Mouse (Mus musculus) urinary bladder, postnatal 36 days (tissue): ENCODE results near the gene Prkcq.

Experiments used
- DNase-seq, 2 experiments: peaks; one replicate each; pipeline ENCODE4 v3.0.0; 2022; ENCODE audit warnings: low spot score in 2 of 2, mixed read lengths in 1 of 2

Prkcq gene

GRCm38 (mm10) chr2:11186586-11186985, 14.7 kb downstream of the Prkcq start:
- DNase-seq, result no peak

DNA sequence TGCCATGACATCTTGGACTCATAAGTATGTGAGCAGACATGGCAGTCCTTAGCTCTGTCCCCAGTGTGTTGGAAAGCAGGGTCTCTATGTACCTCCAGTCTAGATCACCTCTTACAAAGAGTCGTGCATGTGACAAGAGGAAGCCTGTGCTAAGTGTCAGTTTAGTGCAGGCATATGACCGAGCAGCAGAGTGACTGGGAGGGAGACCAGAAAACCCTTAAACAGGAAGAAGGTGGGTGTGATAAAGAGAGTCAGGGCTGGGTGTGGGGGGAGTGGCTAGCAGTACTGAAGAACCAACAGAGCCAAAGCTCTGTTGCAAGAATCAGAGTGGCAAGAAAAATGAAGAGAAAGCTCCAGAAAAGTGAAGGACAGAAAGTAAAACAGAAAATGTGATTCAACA, 15.3 kb downstream of the Prkcq start:
- no peak for DNase-seq

- DNase-seq, result no peak
Observed at GRCm38 (mm10) chr2:11188279-11188678, 16.4 kb downstream of the Prkcq start.

DNA sequence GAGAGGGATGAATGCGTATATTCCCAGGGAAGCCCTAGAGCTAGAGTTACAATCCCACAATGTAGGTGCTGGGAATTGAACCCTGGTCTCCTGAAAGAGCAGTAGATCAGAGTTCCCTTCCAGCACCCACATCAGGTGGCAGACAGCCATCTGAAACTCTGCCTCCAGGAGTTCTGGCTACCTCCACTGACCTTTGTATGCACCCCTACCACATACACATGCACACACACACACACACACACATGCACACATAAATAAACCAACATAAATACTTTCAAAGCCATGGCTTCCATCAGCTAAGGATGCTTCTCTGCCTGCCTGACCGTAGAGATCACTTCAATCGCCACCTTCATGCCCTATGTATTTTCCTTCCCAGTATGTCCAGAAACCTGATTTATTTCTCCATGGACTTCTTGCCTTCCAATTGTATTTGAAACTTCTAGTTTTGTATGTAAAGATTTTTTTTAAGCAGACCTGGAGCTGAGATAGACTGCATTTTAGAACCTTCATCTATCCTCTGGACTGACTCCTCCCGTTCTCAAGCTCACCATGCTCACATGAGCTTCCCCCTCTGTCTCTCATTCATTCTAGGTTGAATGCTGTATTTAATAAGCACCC, 17.4 kb downstream of the Prkcq start:
- DNase-seq, result no peak

- no peak for DNase-seq
Observed at GRCm38 (mm10) chr2:11192281-11193098, 20.6 kb downstream of the Prkcq start.

GRCm38 (mm10) chr2:11193099-11193618, 21.3 kb downstream of the Prkcq start:
- no peak for DNase-seq

DNA sequence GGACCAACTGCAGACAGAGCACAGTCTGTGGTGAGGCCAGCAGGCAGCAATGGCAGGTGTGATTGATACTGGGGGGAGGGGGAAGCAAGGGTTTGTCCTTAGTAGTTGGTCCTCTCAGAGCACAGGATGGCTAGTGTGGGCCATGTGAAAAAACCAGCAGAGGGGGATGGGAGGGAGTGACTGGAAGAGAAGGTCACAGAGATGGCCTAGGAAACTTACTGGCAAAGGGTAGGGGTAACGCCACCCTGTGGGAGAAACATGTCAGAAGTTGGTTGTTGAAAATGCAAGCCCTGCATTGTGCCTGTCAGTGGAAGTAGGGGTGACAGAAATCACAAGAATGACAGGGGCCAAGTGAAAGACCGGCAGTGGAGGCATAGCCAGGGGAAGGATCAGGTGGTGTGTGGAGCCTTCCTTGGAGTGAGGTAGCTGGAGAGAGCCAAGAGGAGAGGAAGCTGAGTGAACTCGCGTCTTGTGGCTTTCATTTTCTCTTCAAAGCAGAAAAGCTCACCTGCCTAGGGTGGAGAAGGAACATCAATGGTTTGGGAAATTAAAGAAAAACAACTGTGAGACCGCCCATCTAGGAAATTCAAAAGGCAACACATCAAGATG, 22.9 kb downstream of the Prkcq start:
- DNase-seq, result no peak

DNA sequence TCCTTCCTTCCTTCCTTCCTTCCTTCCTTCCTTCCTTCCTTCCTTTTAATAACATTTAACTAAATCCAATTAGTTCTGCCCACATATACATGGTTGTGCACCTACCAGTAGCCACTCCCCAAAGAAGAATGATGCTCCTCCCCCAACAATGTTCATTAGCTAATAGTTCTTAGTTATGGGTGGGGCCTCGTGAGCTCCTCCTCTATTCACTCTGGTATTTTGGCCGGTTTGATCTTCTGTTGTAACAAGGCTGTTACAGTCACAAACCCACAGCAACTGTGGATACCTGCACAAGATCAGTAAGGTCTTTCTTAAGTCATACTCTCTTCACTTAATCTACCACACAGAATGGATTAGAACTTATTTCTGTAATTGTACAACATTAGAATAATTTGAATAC, 24.2 kb downstream of the Prkcq start:
- no peak for DNase-seq

- DNase-seq, result no peak
Observed at GRCm38 (mm10) chr2:11196952-11197559, 25.1 kb downstream of the Prkcq start.

- DNase-seq, result no peak
Observed at GRCm38 (mm10) chr2:11199624-11200023, 27.7 kb downstream of the Prkcq start.

DNA sequence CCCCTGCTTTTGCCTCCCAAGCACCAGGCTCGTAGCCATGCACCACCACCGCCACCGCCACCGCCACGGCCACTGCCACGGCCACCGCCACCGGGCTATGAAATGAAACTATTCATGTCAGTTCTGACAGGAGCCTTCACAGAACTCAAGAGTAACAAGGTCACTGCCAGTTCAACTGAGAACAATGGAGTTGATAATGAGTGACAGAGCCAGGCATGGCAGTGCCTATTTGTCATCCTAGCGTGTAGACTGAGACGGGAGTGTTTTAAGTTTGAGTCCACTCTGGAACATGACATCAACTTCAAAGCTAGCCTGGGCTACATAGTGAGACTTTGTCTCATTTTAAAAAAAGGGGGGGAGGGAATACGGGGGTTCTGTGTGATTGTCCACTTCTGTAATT, 30.9 kb downstream of the Prkcq start:
- DNase-seq, result no peak

GRCm38 (mm10) chr2:11203261-11203660, 31.4 kb downstream of the Prkcq start:
- no peak for DNase-seq

DNA sequence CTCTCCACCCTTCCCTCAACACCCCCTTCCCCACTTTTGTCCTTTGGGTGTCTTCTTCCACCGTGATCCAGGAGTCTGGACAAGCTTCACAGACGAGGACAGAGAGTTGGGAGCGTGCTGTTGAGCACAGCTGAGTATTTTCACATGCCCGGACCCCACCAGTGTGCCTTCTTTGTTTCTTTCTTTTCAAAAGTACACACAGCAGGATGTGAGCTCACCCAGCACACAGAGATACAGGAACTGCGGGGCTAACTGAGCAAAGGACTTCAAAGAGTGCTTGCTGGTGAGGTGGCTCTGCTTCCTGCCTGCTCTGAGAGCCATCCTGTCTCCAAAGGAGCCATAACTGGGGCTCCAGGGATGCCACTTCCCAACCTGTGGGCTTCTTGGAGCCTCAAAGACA, 32.3 kb downstream of the Prkcq start:
- no peak for DNase-seq

DNA sequence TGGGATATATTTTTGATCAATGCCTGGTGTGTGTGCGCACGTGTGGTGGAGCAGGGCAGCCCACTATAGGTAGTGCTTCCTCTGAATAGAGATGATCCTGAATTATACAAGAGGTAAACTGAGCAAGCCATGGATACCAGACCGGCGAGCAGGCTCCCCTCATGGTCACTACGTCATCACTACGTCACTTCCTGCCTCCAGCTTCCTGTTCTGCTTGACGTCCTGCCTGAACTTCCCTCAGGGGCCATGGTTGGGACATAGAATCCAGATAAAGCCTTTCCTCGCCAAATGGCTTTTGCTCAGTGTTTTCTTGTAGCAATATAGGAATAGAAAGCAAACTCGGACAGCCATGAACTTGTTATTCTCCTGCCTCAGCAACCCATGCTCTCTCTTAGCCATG, 33.1 kb downstream of the Prkcq start:
- DNase-seq, result no peak

- no peak for DNase-seq
Observed at GRCm38 (mm10) chr2:11205720-11206119, 33.8 kb downstream of the Prkcq start.

- no peak for DNase-seq
Observed at GRCm38 (mm10) chr2:11208263-11208662, 36.4 kb downstream of the Prkcq start.

GRCm38 (mm10) chr2:11209335-11209734, 37.4 kb downstream of the Prkcq start:
- no peak for DNase-seq

DNA sequence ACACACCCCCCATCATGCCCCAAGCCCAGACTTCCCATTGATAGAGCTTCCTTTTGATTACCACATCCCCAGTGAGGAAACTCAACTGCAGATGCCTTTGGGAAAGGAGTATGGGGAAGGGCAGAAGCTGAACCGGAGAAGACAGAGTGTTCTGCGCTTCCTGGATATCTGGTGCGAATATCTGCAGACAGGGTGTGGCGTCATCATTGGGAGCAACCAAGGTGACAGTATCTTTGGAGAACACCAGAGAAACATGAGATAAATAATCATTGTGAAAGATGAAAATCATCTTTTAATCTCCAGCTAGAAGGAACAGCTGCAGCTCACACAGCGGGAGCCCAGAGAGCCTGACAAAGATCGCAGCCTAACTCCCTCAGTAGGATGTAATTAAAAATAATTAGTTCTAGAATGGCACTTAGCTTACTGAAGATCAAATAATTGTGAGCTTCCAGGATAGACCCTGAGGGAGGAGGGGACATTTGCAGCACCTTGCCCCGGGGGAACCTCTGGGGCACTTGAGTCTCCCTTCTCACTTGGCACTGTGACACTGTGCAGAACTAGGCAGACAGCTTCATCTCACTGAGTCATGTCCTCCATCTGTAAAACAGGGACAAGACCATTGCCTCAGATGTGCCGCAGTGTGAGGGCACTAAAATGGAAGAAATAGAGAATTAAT, 38.5 kb downstream of the Prkcq start:
- DNase-seq, result no peak

DNA sequence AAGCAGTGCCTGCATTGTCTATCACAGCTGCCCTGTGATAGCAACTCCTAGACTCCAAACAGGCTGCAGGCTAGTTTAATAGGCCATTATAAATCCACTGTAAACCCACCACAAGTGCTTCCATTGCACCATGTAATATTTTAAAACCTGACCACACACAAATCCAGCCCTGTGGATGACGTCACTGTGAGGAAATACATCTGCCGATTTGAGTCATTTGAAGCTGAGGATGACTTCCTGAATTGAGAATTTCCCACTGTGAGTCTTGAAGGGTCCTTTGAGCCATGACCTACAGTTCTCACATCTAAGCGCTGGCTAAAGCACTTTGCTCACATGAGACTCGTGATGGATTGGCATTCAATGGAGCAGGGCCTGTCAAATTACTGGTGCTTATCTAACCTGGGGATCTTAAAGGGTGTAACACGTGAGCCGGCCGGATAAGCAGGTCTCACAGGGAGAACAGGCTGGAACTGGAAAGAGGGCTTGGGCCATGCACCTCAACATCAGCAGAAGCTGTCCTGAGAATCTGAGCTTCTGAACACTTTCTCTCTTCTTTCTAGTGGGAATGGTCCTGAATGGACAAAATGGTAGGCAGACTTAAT, 40.2 kb downstream of the Prkcq start:
- peak; percentile 59 to 62 for DNase-seq

- DNase-seq, result no peak
Observed at GRCm38 (mm10) chr2:11216421-11216820, 44.5 kb downstream of the Prkcq start.

- no peak for DNase-seq
Observed at GRCm38 (mm10) chr2:11216847-11217246, 44.9 kb downstream of the Prkcq start.
